Mouse (Mus musculus) limb, embryonic 12.5 days (tissue): Measurements from ENCODE around the gene Khdrbs1. TPM values are rescaled to one million over a fixed set of nuclear protein-coding genes. Genes with fewer than 3 reads are reported as not detected.
"Not testable (repeated sequence)": the region's sequence is repeated elsewhere in the genome, so short reads cannot be mapped to it uniquely, and the experiment has no call there.

Experiments used
- ATAC-seq: fragments of 200-750 bp; cut with Nextera tagmentation; 2 replicates; pipeline ENCODE4 v1.8.0; 2017; ENCODE audit warnings: low read depth, moderate TSS enrichment; ENCODE audit not compliant: insufficient number of reproducible peaks, insufficient read depth, low FRiP score, low TSS enrichment
- H3K27ac ChIP-seq: fragments of 300-500 bp; sonication (generic); 2 replicates; pipeline ENCODE4 v1.5.1; 2016; ENCODE audit warnings: mild to moderate bottlenecking, moderate library complexity
- H3K27me3 ChIP-seq: fragments of 300-500 bp; sonication (generic); 2 replicates; pipeline ENCODE4 v1.6.1; 2016; ENCODE audit warnings: mild to moderate bottlenecking, moderate library complexity
- H3K36me3 ChIP-seq: fragments of 300-500 bp; sonication (generic); 2 replicates; pipeline ENCODE4 v1.6.1; 2016; ENCODE audit warnings: mild to moderate bottlenecking, moderate library complexity
- H3K4me1 ChIP-seq: fragments of 300-500 bp; sonication (generic); replicated peaks from 2 replicates; pipeline ENCODE4 v1.6.1; 2016
- H3K4me2 ChIP-seq: fragments of 300-500 bp; sonication (generic); 2 replicates; pipeline ENCODE4 v1.6.1; 2016; ENCODE audit warnings: mild to moderate bottlenecking, moderate library complexity
- H3K4me3 ChIP-seq: fragments of 300-500 bp; sonication (generic); replicated peaks from 2 replicates; pipeline ENCODE4 v1.5.1; 2016; ENCODE audit warnings: mild to moderate bottlenecking
- H3K9ac ChIP-seq: fragments of 300-500 bp; sonication (generic); replicated peaks from 2 replicates; pipeline ENCODE4 v1.6.1; 2016; ENCODE audit warnings: mild to moderate bottlenecking, moderate library complexity
- H3K9me3 ChIP-seq: fragments of 300-500 bp; sonication (generic); 2 replicates; pipeline ENCODE4 v1.6.1; 2016; ENCODE audit warnings: mild to moderate bottlenecking, moderate library complexity
- WGBS: fragments of 180-500 bp; shearing (Covaris S2); methylation state at CpG from one replicate; pipeline ENCODE4 v1.1.7; 2016; 5-methylcytosine and 5-hydroxymethylcytosine counted together
- polyA plus RNA-seq: library from polyadenylated mRNA; unstranded; fragments of >200 nt; fragmentation: Nextera tagmentation; extraction: Ambion mirVana; gene quantifications from 2 replicates; pipeline ENCODE4 v1.2.1, GENCODE M21; 2016

The Khdrbs1 gene
- polyA plus RNA-seq, 1 experiment from 2014 or later, result 204 TPM

- Histone ChIP-seq H3K4me3 (no peak overlapping the region), H3K9me3 (no peaks in the 10 kb centered on the region), H3K27me3 (no peaks in the 10 kb centered on the region), H3K4me1 (peaks cover 29% of the 10 kb centered on the region), H3K27ac (peak overlapping the region; percentile 80), H3K9ac (no peak overlapping the region), H3K36me3 (peaks cover 59% of the 10 kb centered on the region), H3K4me2 (peak overlapping the region; percentile 15; the same call in 1 of the 2 replicates)
- WGBS, result 22% methylated on average over 11 of the region's 11 CpGs
- peak; percentile 80 for ATAC-seq
These were observed 39.6 kb downstream of the Khdrbs1 start for GRCm38 (mm10) chr4:129702454-129702853.

DNA sequence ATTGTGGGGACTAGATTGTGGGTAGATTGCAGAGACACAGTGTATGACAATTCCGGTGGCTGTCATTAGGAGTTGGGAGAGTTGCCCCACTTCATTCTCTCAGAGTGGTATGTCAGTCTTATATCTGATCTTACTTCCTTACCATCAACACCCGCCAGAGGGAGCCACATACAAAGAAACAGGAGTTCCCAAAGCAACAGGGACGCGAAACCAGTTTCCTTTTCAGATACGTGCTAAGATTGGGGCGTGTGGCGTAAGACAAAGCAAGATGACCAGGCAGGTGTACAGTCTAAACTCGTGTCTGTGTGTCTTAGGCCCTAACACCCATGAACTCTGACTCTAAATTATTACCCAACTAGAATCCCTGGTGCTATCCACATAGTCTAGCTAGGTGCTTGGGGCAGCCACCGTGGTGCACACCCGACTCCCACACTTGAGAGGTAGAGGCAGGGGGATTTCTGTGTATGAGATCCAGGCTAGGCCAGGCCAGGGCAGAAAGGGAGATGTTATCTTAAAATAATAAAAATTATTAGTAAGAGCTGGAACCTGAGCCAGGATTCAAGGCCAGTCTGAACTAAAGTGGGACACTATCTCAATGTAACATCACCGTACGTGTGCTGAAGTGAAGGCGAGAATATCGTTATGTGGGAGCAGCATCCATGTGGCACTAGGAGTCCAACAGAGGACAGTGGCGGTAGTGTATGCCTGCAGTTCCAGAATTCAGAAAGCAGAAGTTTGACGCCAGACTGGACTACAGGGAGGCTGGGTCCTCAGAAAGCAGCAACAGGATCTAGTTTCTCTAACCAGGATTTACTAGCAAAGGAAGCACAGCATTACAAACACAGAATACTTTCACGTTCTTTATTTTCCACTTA is 40.4 kb downstream of the Khdrbs1 start:
- no peaks in the 10 kb centered on the region for H3K9me3 ChIP-seq
- 60% methylated on average over 17 of the region's 17 CpGs for WGBS
- H3K9ac ChIP-seq, result no peak overlapping the region
- no peak overlapping the region for H3K4me3 ChIP-seq
- H3K27ac ChIP-seq, result peak overlapping the region; percentile 80
- H3K27me3 ChIP-seq, result no peaks in the 10 kb centered on the region
- peaks cover 34% of the 10 kb centered on the region for H3K4me1 ChIP-seq
- peak overlapping the region; percentile 15; the same call in 1 of the 2 replicates for H3K4me2 ChIP-seq
- ATAC-seq, result no peak
- H3K36me3 ChIP-seq, result peaks cover 52% of the 10 kb centered on the region

DNA sequence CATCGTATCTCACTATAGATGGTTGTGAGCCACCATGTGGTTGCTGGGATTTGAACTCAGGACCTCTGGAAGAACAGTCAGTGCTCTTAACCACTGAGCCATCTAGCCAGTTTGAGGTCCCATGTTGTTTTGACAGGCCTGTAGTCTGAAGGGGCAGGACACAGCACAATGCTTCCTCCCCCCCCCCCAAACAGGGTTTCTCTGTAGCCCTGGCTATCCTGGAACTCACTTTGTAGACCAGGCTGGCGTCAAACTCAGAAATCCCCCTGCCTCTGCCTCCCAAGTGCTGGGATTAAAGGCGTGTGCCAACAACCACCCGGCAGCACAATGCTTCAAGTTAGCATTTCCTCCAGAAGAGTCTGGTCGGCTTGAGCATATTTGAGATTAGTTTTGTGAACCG is 41.4 kb downstream of the Khdrbs1 start:
- peaks cover 38% of the 10 kb centered on the region for H3K4me1 ChIP-seq
- not testable (repeated sequence) for H3K9me3 ChIP-seq, H3K4me2 ChIP-seq, H3K9ac ChIP-seq, ATAC-seq, H3K27ac ChIP-seq, H3K27me3 ChIP-seq, H3K4me3 ChIP-seq
- H3K36me3 ChIP-seq, result peaks cover 41% of the 10 kb centered on the region
- 94% methylated on average over 6 of the region's 6 CpGs for WGBS

GRCm38 (mm10) chr4:129700216-129700615 is 41.9 kb downstream of the Khdrbs1 start:
- Histone ChIP-seq H3K27me3 (no peaks in the 10 kb centered on the region), H3K4me3 (no peak overlapping the region), H3K9ac (no peak overlapping the region), H3K4me2 (no peak overlapping the region), H3K4me1 (peaks cover 42% of the 10 kb centered on the region), H3K36me3 (peaks cover 37% of the 10 kb centered on the region), H3K27ac (no peak overlapping the region), H3K9me3 (no peaks in the 10 kb centered on the region)
- 74% methylated on average over 1 of the region's 1 CpGs for WGBS
- no peak for ATAC-seq

DNA sequence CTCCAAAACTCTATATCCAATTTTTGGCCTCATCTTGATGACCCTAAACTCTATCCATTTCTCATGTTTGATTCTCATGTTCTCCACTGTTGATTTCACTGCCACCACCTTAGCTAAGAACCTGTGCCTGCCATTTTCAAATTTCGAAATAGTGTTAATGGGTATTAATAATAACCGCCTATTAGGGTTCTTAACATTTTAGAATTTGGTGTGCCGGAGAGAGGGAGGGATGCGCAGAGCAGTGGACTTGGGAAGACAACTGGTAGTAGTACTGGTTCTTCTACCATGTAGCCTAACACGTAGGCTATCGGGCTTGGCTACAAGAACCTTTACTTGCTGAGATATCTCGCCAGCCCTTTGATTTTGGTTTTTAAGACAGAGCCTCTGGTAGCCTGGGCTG is 44.9 kb downstream of the Khdrbs1 start:
- Histone ChIP-seq H3K27ac (peak overlapping the region; percentile 96), H3K9ac (peak overlapping the region; percentile 80; the same call in 1 of the 2 replicates), H3K4me2 (peak overlapping the region; percentile 70), H3K36me3 (peaks cover 28% of the 10 kb centered on the region), H3K4me3 (peak overlapping the region; percentile 67), H3K27me3 (no peaks in the 10 kb centered on the region), H3K9me3 (no peaks in the 10 kb centered on the region), H3K4me1 (peaks cover 26% of the 10 kb centered on the region)
- ATAC-seq, result no peak
- 85% methylated on average over 7 of the region's 7 CpGs for WGBS

DNA sequence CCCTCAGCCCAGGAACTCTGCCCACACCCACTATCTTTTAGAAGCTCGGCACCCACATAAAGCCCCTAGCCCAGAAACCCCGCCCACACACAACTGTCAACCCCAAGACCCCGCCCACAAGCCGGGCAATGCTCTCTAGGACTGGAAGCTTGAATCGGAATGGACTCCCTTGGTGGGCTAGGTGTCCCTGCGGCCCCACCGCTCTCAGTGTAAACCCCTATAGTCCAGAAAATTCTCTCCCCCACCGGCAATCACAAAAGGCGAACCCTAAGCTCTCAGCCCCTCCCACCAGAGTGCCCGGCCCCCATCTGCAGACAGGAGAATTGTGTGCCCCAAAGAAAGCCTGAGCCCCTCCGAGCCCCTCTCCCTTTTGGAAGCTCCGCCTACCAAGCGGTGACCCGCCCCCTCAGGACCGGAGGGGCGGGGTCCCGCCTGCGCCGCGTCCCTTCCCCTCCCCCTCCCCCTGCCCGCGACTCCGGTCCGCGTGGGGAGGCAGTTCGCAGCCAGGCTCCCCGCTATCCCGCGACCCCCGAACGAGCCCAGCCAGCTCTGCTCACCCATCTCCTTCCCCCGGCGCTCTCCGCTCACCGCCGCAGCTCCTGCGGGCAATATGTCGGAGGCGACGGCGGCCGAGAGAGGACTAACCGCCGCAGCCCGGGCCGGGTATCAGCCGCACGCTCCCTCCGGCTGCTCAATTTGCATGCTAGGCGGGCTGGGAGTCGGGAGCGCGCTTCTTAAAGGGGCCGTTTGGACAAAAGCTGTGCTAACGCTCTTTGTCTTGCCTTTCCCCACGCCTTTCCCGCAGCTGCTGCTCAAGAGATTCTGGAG is 45.7 kb downstream of the Khdrbs1 start, which contains the start of gene Tmem39b:
TSS of gene Tmem39b (minus strand) at position 681 of the 828 bp plus-strand sequence.
- Histone ChIP-seq H3K27me3 (no peaks in the 10 kb centered on the region), H3K4me2 (peak within 1 kb of the TSS; percentile 70), H3K4me1 (peaks cover 18% of the 10 kb centered on the region), H3K9me3 (no peaks in the 10 kb centered on the region), H3K36me3 (peaks cover 28% of the 10 kb centered on the region), H3K4me3 (peak within 1 kb of the TSS; percentile 67), H3K9ac (peak within 1 kb of the TSS; percentile 80), H3K27ac (peak within 1 kb of the TSS; percentile 96)
- peak; percentile 85 for ATAC-seq
- under 1% methylated on average over 48 of the region's 57 CpGs for WGBS

DNA sequence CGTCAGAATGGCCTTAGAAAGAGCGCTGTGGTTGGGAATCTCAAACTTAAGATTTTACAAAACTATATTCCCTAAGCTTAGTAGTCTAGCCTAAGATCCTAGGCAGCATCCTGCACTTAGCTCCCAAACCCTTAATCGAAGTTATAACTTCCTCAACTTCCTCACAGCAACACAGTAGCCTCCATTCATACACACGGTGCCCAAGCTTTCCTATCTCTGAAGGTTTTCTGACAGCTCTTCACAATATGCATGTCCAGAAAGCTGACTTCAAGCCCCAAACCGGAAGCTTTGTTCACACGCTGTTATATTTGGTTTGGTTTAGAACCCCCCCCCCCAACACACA is 46.3 kb downstream of the Khdrbs1 start:
- H3K27me3 ChIP-seq, result no peaks in the 10 kb centered on the region
- peaks cover 33% of the 10 kb centered on the region for H3K36me3 ChIP-seq
- no peaks in the 10 kb centered on the region for H3K9me3 ChIP-seq
- WGBS, result 29% methylated on average over 6 of the region's 6 CpGs
- no peak for ATAC-seq
- H3K27ac ChIP-seq, result peak overlapping the region; percentile 96; the same call in 1 of the 2 replicates
- peaks cover 17% of the 10 kb centered on the region for H3K4me1 ChIP-seq
- H3K4me2 ChIP-seq, result peak overlapping the region; percentile 70
- H3K4me3 ChIP-seq, result peak overlapping the region; percentile 67
- peak overlapping the region; percentile 80 for H3K9ac ChIP-seq

- Histone ChIP-seq H3K4me2 (no peak overlapping the region), H3K27me3 (no peaks in the 10 kb centered on the region), H3K4me3 (no peak overlapping the region), H3K36me3 (peaks cover 93% of the 10 kb centered on the region), H3K27ac (no peak overlapping the region), H3K4me1 (no peaks in the 10 kb centered on the region), H3K9ac (no peak overlapping the region), H3K9me3 (no peaks in the 10 kb centered on the region)
- ATAC-seq, result no peak
- WGBS, result 93% methylated on average over 6 of the region's 6 CpGs
These were observed 57.6 kb downstream of the Khdrbs1 start for GRCm38 (mm10) chr4:129684531-129684930.

DNA sequence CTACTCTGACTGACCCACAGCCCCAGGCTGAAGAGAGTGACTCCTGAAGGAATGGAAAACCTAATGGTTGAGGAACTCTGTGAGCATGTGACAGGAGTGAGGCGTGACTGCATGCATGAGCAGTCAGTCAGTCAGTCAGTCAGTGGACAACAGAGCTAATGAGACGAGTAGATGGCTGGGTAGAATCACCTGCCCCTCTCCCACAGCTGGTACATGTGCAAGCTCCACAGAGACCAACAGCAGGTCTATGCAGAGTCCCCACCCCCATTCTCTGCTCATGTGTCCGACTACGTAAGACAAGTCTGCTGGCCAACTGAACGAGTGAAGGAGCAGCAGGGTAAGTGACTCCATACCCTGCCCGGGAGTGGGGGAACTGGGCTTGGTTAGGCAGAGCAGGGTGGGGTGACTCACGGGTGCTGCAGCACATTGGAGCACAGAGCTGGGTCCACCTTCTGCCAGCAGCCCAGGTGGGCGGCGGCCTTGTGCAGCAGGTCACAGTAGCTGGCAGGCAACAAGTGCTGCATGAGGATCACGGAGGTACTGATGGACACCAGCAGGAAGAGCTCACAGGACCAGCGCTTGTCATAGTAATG is 58.1 kb downstream of the Khdrbs1 start:
- WGBS, result 91% methylated on average over 11 of the region's 11 CpGs
- Histone ChIP-seq H3K36me3 (peaks cover 91% of the 10 kb centered on the region), H3K9me3 (no peaks in the 10 kb centered on the region), H3K27ac (no peak overlapping the region), H3K4me2 (no peak overlapping the region), H3K27me3 (no peaks in the 10 kb centered on the region), H3K9ac (no peak overlapping the region), H3K4me3 (no peak overlapping the region), H3K4me1 (no peaks in the 10 kb centered on the region)
- ATAC-seq, result no peak

DNA sequence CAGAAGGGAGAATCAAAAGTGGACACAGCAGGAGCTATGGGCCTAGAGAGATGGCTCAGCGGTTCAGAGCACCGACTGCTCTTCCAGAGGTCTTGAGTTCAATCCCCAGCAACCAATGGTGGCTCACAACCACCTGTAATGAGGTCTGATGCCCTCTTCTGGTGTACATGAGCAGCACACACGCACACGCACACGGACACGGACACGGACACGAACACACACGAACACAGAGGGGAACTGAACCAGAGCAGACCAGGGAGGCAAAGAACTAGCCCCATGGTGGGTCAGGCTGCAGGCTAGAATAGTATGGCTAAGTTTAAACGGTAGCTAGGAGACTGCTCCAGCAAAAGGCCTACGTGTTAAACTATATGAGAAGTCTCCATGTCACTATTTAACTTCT is 60.3 kb downstream of the Khdrbs1 start:
- Histone ChIP-seq H3K4me2 (no peak overlapping the region), H3K9ac (no peak overlapping the region), H3K36me3 (peaks cover 92% of the 10 kb centered on the region), H3K9me3 (no peaks in the 10 kb centered on the region), H3K27ac (no peak overlapping the region), H3K4me3 (no peak overlapping the region), H3K4me1 (no peaks in the 10 kb centered on the region), H3K27me3 (no peaks in the 10 kb centered on the region)
- ATAC-seq, result no peak
- WGBS, result 91% methylated on average over 11 of the region's 11 CpGs
